Mouse (Mus musculus): ENCODE measurements around the gene Usp6nl.

GRCm38 (mm10) chr2:6338031-6338629 is 15.7 kb downstream of the Usp6nl start:
- TF ChIP-seq CTCF (IDR thresholded peaks at IDR 0.05; ENCODE audit: borderline replicate concordance, extremely low read depth, insufficient read depth, insufficient read length), result no peak
- TF ChIP-seq POLR2A (IDR thresholded peaks at IDR 0.05; ENCODE audit: borderline replicate concordance, extremely low read depth, insufficient read depth, insufficient read length, poor library complexity, severe bottlenecking), result no peak
